Mouse (Mus musculus): ENCODE measurements at regions not wholly inside any gene's neighbourhood (a gene's known extent, or its start where the extent isn't known, plus 50 kb on each side); places are given as distances from the start of the nearest gene placed in this dataset.

- no peak for DNase-seq
Observed at GRCm38 (mm10) chr14:102396036-102396734, 586.3 kb downstream of the Kctd12 start.

GRCm38 (mm10) chr14:102392351-102392750 is 590.1 kb downstream of the Kctd12 start:
- no peak for DNase-seq

DNA sequence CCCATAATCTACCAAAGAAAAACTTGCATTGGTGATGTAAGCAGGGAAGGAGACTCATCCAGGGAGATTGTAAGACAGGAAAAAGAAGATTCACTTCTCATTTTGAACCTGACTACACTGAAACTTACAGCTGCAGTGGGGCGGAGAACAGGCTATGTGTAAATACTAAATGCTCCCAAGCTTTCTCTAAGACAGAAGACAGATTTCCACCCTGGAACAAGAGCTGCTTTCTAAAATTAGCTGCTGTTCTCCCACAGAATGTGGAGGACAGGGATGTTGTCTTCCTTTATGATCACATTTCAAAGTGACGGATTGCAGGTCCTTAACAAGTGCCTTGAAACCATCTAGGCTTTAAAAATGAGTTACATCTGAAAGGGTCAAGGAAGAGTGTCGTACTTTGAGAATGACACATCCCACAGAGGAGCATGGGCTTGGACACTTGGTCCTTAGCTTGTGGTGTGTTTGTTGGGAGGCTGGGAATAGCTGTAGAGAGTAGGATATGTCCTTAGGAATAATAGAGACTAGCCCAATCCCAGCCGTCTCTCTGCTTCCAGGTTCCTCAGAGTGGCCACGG is 609.4 kb downstream of the Kctd12 start:
- DNase-seq = no peak

DNA sequence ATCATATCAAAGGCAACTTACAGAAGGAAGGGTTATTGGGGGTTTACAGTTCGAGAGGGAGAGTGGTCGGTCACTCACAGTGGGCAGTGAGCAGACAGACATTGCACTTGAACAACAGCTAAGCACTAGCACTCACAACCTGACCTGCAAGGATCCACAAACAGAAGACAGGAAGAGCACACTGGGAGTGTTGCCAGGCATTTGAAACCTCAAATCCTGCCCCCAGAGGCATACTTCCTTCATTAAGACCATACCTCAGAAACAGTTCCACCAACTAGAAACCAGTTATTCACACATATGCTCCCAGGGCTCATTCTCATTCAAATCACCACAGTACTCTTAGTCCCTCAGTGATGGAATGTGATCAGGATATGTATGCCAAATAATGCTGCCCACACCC is 620.8 kb downstream of the Kctd12 start:
- DNase-seq = no peak

- DNase-seq = no peak
Observed at GRCm38 (mm10) chr14:102329409-102329808, 599.7 kb downstream of the Lmo7 start.

GRCm38 (mm10) chr14:102306332-102306731 is 576.6 kb downstream of the Lmo7 start:
- no peak for DNase-seq

- DNase-seq = no peak
Observed at GRCm38 (mm10) chr14:102302826-102303225, 573.1 kb downstream of the Lmo7 start.

GRCm38 (mm10) chr14:102300251-102300650 is 570.5 kb downstream of the Lmo7 start:
- no peak for DNase-seq

GRCm38 (mm10) chr14:102291361-102291760 is 561.6 kb downstream of the Lmo7 start:
- DNase-seq = no peak

- no peak for DNase-seq
Observed at GRCm38 (mm10) chr14:102250076-102250475, 520.3 kb downstream of the Lmo7 start.

- DNase-seq = no peak
Observed at GRCm38 (mm10) chr14:102248581-102248980, 518.8 kb downstream of the Lmo7 start.

DNA sequence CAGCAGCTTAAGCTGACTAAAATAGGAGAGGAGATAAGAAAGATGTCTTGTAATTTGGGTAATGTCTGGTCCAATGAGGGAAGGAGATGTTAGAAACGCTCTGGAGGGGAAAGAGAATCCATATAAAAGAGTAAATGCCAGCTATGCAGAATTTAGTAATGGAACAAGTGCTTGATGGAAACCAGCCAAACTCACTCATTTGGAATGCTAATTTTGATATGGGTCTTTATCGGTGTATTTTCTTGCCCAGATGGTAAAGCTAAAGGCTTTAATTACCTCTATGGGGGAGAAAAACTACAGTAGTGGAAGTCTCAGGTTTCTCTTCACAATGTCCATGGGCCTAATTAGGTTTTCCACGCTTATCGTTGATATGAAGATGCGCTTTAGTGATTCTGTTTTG is 518.3 kb downstream of the Lmo7 start:
- DNase-seq = no peak

DNA sequence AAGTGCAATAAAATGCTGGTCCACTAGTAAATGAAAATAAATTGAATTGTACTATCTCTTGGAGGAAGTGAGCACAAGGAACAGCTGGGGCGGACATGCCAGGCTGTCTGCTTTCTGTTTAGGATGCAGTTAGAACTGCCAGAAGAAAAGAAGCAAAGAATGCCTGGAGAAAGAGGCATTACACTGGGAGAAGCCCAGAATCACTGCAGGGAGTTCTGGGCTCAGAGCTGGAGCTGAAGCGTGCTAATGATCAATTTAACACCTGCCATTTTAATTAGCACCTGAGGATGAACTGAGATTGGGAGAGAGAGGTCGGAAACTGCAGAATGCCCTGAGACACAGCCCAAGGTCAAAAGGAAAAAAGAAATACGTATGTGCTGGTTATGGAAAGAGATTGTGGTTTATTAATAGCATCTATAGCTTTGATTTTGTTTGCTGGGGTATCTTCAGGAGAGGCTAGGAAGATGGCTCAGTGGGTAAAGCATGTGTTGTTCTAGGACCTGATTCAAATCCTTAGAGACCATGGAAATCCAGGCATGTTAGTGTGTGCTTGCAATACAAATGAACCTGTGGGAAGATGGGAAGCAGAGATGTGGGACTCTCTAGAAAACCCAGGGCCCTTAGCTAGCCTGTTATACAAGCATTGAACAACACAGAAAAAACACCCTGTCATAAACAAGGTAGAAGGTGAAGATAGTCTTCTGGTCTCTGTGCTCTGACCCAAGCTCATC is 514.2 kb downstream of the Lmo7 start:
- no peak for DNase-seq

DNA sequence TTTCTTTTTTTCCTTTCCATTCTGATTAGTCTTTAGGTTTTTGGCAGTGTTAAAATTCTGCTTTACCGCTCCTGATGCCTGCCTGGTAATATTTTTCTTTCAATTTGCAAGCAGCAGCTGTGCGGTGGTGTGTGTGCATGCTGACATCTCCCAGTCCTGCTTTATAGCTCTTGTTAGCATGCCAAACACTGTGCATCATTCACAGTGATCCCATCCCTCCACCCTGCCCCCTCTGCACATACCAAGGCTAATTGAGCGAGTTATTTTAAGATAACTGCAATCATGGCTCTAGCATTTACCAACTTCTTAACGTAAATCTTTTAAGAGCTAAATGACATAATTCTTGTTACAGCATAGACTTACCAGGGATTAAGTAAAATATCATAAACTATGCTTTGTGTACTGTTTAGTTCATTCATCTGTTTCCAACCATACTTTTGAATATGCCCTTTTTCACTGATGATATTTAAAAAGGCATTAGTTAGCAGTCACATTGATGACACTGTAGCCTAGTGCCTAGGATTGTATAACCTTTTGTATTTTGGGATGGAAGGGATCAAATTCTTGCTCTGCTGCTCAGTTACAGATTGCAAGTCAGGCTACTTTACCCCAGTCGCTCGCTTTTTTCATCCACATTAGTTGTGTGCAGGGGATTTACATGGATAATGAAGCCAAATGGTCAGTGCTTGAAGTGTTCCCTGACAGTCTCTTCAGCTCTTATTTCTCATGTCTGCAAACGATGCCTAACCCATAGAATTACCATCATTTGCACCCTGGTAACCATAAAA is 487.0 kb downstream of the Lmo7 start:
- DNase-seq = no peak

DNA sequence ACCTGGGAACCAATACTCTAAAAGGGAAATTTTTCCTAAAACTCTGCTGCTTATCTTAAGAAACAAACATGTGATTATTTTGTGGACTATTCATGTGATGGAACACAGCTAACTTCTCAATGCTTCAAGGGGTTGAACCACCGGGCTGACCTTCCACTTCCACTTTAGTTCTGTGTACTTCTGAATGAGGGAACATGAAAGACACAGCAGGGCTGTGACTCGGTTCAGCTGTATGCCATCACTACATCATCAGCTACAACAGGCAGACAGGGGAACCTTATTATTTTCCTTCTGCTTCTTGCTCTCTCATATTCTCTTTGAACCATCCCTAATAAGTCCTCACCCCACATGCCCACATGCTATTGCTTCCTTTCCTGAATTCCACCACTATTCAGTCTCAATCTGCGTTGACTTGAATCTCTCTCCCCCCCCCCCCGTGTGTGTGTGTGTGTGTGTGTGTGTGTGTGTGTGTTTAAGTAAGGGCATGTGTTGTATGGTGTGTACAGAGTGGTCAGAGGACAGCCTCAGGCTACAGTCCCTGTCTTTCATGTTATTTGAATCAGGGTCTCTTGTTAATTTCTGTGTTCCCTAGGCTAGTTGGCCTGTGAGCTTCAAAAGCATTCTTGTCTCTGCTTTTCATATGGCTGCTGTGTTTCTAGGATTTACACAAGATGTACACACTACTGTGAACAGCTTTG is 485.7 kb downstream of the Lmo7 start:
- no peak for DNase-seq

DNA sequence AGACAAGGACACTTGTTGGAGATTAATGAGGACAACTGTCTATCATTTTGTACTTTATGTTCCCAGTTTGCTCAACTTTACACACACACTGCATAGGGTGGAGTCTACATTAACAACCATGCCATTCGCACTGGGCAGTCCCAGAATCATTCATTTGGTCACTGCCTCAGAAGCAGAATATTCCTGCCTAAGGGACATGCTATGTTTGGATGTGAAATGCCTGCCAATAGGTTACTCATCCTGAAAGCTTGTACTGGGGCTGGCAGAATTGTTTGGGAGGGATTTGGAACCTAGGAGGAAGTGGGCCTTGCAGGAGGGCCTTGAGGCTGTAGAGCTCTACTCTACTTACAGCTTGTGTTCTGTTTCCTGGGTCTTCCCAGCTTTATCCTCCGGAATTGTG is 482.3 kb downstream of the Lmo7 start:
- DNase-seq = no peak

- no peak for DNase-seq
Observed at GRCm38 (mm10) chr14:102204881-102205671, 475.3 kb downstream of the Lmo7 start.

GRCm38 (mm10) chr14:102199430-102199829 is 469.7 kb downstream of the Lmo7 start:
- DNase-seq = no peak

GRCm38 (mm10) chr14:102190786-102191185 is 461.0 kb downstream of the Lmo7 start:
- no peak for DNase-seq

DNA sequence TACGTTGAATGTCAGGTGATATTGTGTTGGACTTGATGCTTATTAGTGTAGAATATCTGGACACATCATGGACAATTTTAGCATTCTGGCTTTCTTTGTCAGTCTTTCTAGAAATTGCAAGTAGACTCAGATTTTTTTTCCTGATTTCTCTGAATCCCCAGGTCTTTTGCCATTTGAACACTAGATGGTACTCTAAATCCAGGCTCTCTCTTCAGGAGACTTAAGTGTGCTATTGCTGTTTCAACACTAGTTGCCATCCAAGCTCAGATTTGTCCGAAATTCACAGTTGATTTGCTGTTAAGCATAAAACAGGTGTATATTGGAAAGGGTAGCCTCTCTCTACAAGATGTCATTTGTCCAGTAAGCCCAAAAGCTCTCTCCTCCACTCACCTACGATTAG is 451.5 kb downstream of the Lmo7 start:
- no peak for DNase-seq

- DNase-seq = no peak
Observed at GRCm38 (mm10) chr14:102171775-102172174, 442.0 kb downstream of the Lmo7 start.

Measured in B cell, adult 2 months (primary cell).